Mouse (Mus musculus): Measurements from ENCODE around the gene Lpp.

GRCm38 (mm10) chr16:24576999-24577398, 183.7 kb downstream of the Lpp start:
- TF ChIP-seq POLR2A (IDR thresholded peaks at IDR 0.05; ENCODE audit: control insufficient read depth, extremely low read depth, insufficient read depth, low read length, poor library complexity) (no peak), CTCF (IDR thresholded peaks at IDR 0.05; ENCODE audit: borderline replicate concordance, control insufficient read depth, extremely low read depth, insufficient read depth, low read length, poor library complexity) (no peak)

Data from thymus, adult 2 months (tissue).